Mouse (Mus musculus) embryo, embryonic 10 days (tissue): ENCODE measurements at regions not wholly inside any gene's neighbourhood (a gene's known extent, or its start where the extent isn't known, plus 50 kb on each side); places are given as distances from the start of the nearest gene placed in this dataset.
"Not testable (repeated sequence)": the region's sequence is repeated elsewhere in the genome, so short reads cannot be mapped to it uniquely, and the experiment has no call there.

Source experiments
- DNase-seq: peaks from one replicate; pipeline ENCODE4 v3.0.0-alpha.2; 2015; ENCODE audit warnings: low spot score

GRCm38 (mm10) chr3:3302657-3303056 lies 2447.9 kb upstream of the Gm8797 start:
- peak; percentile 11 for DNase-seq

- no peak for DNase-seq
Observed at GRCm38 (mm10) chr3:3308461-3308860, 2442.1 kb upstream of the Gm8797 start.

GRCm38 (mm10) chr3:3308996-3309395 lies 2441.6 kb upstream of the Gm8797 start:
- no peak for DNase-seq

- DNase-seq, result no peak
Observed at GRCm38 (mm10) chr3:3310811-3311210, 2439.8 kb upstream of the Gm8797 start.

- DNase-seq, result peak; percentile 4
Observed at GRCm38 (mm10) chr3:3349634-3350033, 2401.0 kb upstream of the Gm8797 start.

GRCm38 (mm10) chr3:3370859-3371258 lies 2379.7 kb upstream of the Gm8797 start:
- DNase-seq, result not testable (repeated sequence)

- DNase-seq, result peak; percentile 65
Observed at GRCm38 (mm10) chr3:3388056-3388770, 2362.4 kb upstream of the Gm8797 start.
